Mouse (Mus musculus) ovary, adult 2 months (tissue): ENCODE data around the gene Krt75. TPM values are rescaled to one million over a fixed set of nuclear protein-coding genes. Genes with fewer than 3 reads are reported as not detected.

Source experiments
- polyA plus RNA-seq: library from polyadenylated mRNA; depleted of rRNA; stranded (reverse); fragments of >200 nt; gene quantifications from 2 replicates; pipeline ENCODE4 v1.2.3, GENCODE M21; 2012; rRNA removed

The Krt75 gene
- 0.10 and 0.25 TPM in 2 replicates for polyA plus RNA-seq

GRCm38 (mm10) chr15:101573796-101574345 lies at the start of gene Krt75:
Krt75 (minus strand) TSS chr15:101573904.

GRCm38 (mm10) chr15:101562850-101563249 lies 10.9 kb downstream of the Krt75 start, which contains the start of gene Krt90:
Krt90 (minus strand) TSS chr15:101562950.

GRCm38 (mm10) chr15:101550567-101550966 lies 23.1 kb downstream of the Krt75 start, which contains the start of gene Krt82:
Krt82 (minus strand) TSS chr15:101550667.

GRCm38 (mm10) chr15:101532720-101533119 lies 41.0 kb downstream of the Krt75 start, which contains the start of gene Krt84:
Krt84 (minus strand) TSS chr15:101532820.

GRCm38 (mm10) chr15:101517161-101517560 lies 56.5 kb downstream of the Krt75 start, which contains the start of gene Gm49425:
Gm49425 (minus strand) TSS chr15:101517261.

Other genes with a start within 250 kb of the Krt75 start
- gene Krt80, start 203.7 kb downstream of the Krt75 start, polyA plus RNA-seq, result 7.2 and 7.8 TPM in 2 replicates
- gene Krt7, start 162.9 kb downstream of the Krt75 start, polyA plus RNA-seq, result 28.5 and 46.8 TPM in 2 replicates
- gene Krt87, start 135.1 kb downstream of the Krt75 start, polyA plus RNA-seq, result 0.56 and 2.3 TPM in 2 replicates
- 0.22 TPM in 1 of 2 replicates, not detected in the other for gene Krt88, start 126.2 kb downstream of the Krt75 start, polyA plus RNA-seq
- gene Krt81, start 110.2 kb downstream of the Krt75 start, polyA plus RNA-seq, result not detected in 2 replicates
- gene Krt86, start 100.4 kb downstream of the Krt75 start, polyA plus RNA-seq, result 0.09 and 0.10 TPM in 2 replicates
- 1.6 and 3.0 TPM in 2 replicates for gene Krt83, start 82.4 kb downstream of the Krt75 start, polyA plus RNA-seq
- gene Gm49425, start 56.6 kb downstream of the Krt75 start, polyA plus RNA-seq, result 0.34 TPM in 1 of 2 replicates, not detected in the other
- gene Krt84, start 41.1 kb downstream of the Krt75 start, polyA plus RNA-seq, result 1.5 and 2.3 TPM in 2 replicates
- gene Krt82, start 23.2 kb downstream of the Krt75 start, polyA plus RNA-seq, result not detected in 2 replicates
- 0.17 and 0.46 TPM in 2 replicates for gene Krt90, start 11.0 kb downstream of the Krt75 start, polyA plus RNA-seq
- gene Gm5414, start 54.3 kb upstream of the Krt75 start, polyA plus RNA-seq, result not detected in 2 replicates
- not detected in 2 replicates for gene Gm5478, start 73.5 kb upstream of the Krt75 start, polyA plus RNA-seq
- 0.06 and 1.4 TPM in 2 replicates for gene Krt6b, start 106.4 kb upstream of the Krt75 start, polyA plus RNA-seq
- gene Krt6a, start 120.4 kb upstream of the Krt75 start, polyA plus RNA-seq, result 0.22 and 0.31 TPM in 2 replicates
- 0.10 and 0.13 TPM in 2 replicates for gene Krt5, start 139.0 kb upstream of the Krt75 start, polyA plus RNA-seq
- gene Krt71, start 169.2 kb upstream of the Krt75 start, polyA plus RNA-seq, result 0.07 TPM in 1 of 2 replicates, not detected in the other
- not detected in 2 replicates for gene Krt72, start 212.6 kb upstream of the Krt75 start, polyA plus RNA-seq
- 0.28 and 0.74 TPM in 2 replicates for gene Krt73, start 228.4 kb upstream of the Krt75 start, polyA plus RNA-seq
- not detected in 2 replicates for gene Krt2, start 244.3 kb upstream of the Krt75 start, polyA plus RNA-seq